ENCODE assay signal across 22 mouse cellular contexts in the genomic region with DNA sequence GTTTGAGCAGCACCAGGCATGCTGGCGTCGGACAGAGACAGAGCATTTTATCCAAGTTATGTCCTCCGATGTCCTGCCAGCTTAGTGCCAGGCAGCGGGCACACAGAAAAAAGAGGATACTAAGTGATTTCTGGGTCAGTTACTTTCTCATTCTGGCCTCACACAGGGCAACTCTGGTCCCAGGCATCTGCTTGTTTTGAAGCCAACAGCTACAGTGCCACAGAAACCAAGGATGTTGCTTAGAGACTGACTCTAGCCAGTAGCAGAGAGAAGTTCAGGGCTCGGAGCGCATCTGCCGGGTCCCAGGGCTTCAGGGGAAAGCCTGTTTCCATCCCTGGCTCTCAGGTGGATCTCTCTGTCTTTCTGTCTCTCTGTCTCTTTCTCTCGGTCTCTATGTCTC.
"Had no signal": no experiment of that assay in that cellular context is flagged by ENCODE, and none has a peak within 500 bp of the region (broad histone marks: within the 10 kb centered on the region; RNA-seq: fewer than 3 reads in every experiment).

No protein-coding gene starts in this region.

- H3K4me2 ChIP-seq: limb, embryonic 13.5 days; liver, embryonic 12.5 days; liver, embryonic 15.5 days; midbrain, embryonic 11.5 days; neural tube, embryonic 13.5 days; stomach, embryonic 15.5 days had no signal

- H3K36me3 ChIP-seq: limb, embryonic 10.5 days; limb, embryonic 13.5 days; liver, embryonic 12.5 days; liver, embryonic 15.5 days; neural tube, embryonic 13.5 days; stomach, embryonic 15.5 days had no signal

- H3K27me3 ChIP-seq: limb, embryonic 13.5 days; liver, embryonic 12.5 days; liver, embryonic 15.5 days; neural tube, embryonic 13.5 days; stomach, embryonic 15.5 days had no signal

- H3K9ac ChIP-seq: limb, embryonic 13.5 days; liver, embryonic 12.5 days; liver, embryonic 15.5 days; neural tube, embryonic 13.5 days; stomach, embryonic 15.5 days had no signal

- H3K27ac ChIP-seq: left cerebral cortex, adult 2 months; limb, embryonic 10.5 days; limb, embryonic 13.5 days; liver, embryonic 12.5 days; liver, embryonic 15.5 days; neural tube, embryonic 13.5 days; stomach, embryonic 15.5 days had no signal

- DNase-seq: kidney, adult 9 months; kidney, postnatal 14 days; kidney, postnatal 4 days; layer of hippocampus, adult 9-11 months; liver; lung, adult 2 months; lung, postnatal 14 days; lung, postnatal 4 days; midbrain, embryonic 14.5 days; retina, postnatal 1 day; right cerebral cortex, postnatal 25 days; spleen, adult 18-20 months; thymus, postnatal 36 days had no signal

- ATAC-seq: liver, embryonic 12.5 days had no signal

- H3K4me1 ChIP-seq: limb, embryonic 10.5 days; limb, embryonic 13.5 days; liver, embryonic 12.5 days; liver, embryonic 15.5 days; neural tube, embryonic 13.5 days; stomach, embryonic 15.5 days had no signal

- H3K9me3 ChIP-seq: limb, embryonic 10.5 days; limb, embryonic 13.5 days; liver, embryonic 12.5 days; liver, embryonic 15.5 days; neural tube, embryonic 13.5 days; stomach, embryonic 15.5 days had no signal

- H3K4me3 ChIP-seq: left cerebral cortex, adult 2 months; limb, embryonic 10.5 days; limb, embryonic 13.5 days; liver, embryonic 12.5 days; liver, embryonic 15.5 days; myocyte; neural tube, embryonic 13.5 days; stomach, embryonic 15.5 days had no signal
